Mouse (Mus musculus) testis, adult 2 months (tissue): ENCODE results near the gene Dirc2.

Source experiments
- CTCF ChIP-seq: fragments of 200-500 bp; IDR thresholded peaks from 2 replicates; pipeline ENCODE4 v1.5.1; 2012; ENCODE audit warnings: low read depth, mild to moderate bottlenecking, inconsistent platforms, low read length, moderate library complexity; ENCODE audit not compliant: control insufficient read depth, insufficient read depth, insufficient replicate concordance
- POLR2A ChIP-seq: fragments of 200-500 bp; IDR thresholded peaks from 2 replicates; pipeline ENCODE4 v1.6.1; 2012; ENCODE audit warnings: low read depth, mild to moderate bottlenecking, inconsistent platforms, low read length, moderate library complexity; ENCODE audit not compliant: control insufficient read depth

GRCm38 (mm10) chr16:35784134-35784725 lies 15.1 kb upstream of the Dirc2 start:
- TF ChIP-seq POLR2A (no peak), CTCF (no peak)
